Mouse (Mus musculus) hindbrain, embryonic 10.5 days (tissue): ENCODE results near the gene Exoc5. TPM values are rescaled to one million over a fixed set of nuclear protein-coding genes. Genes with fewer than 3 reads are reported as not detected.

ENCODE experiments used
- DNase-seq: peaks from one replicate; pipeline ENCODE4 v3.0.0-alpha.2; 2017; ENCODE audit warnings: low spot score
- H3K27ac ChIP-seq: fragments of 300-500 bp; sonication (generic); 2 replicates; pipeline ENCODE4 v1.5.1; 2016; ENCODE audit warnings: mild to moderate bottlenecking, moderate library complexity
- H3K27me3 ChIP-seq: fragments of 300-500 bp; sonication (generic); 2 replicates; pipeline ENCODE4 v1.6.1; 2016; ENCODE audit warnings: mild to moderate bottlenecking; ENCODE audit not compliant: poor library complexity, insufficient read depth, severe bottlenecking
- H3K36me3 ChIP-seq: fragments of 300-500 bp; sonication (generic); 2 replicates; pipeline ENCODE4 v1.6.1; 2016; ENCODE audit warnings: mild to moderate bottlenecking, moderate library complexity
- H3K4me1 ChIP-seq: fragments of 300-500 bp; sonication (generic); replicated peaks from 2 replicates; pipeline ENCODE4 v1.6.1; 2016; ENCODE audit warnings: mild to moderate bottlenecking
- H3K4me3 ChIP-seq: fragments of 300-500 bp; sonication (generic); 2 replicates; pipeline ENCODE4 v1.5.1; 2016; ENCODE audit warnings: mild to moderate bottlenecking, moderate library complexity
- H3K9me3 ChIP-seq: fragments of 300-500 bp; sonication (generic); 2 replicates; pipeline ENCODE4 v1.6.1; 2016; ENCODE audit warnings: mild to moderate bottlenecking, moderate library complexity
- WGBS: fragments of 180-500 bp; shearing (Covaris S2); methylation state at CpG from one replicate; pipeline ENCODE4 v1.1.7; 2016; 5-methylcytosine and 5-hydroxymethylcytosine counted together
- polyA plus RNA-seq: library from polyadenylated mRNA; unstranded; fragments of >200 nt; fragmentation: Nextera tagmentation; extraction: Ambion mirVana; gene quantifications from 2 replicates; pipeline ENCODE4 v1.2.1, GENCODE M21; 2016

Exoc5 gene
- polyA plus RNA-seq, 1 experiment from 2014 or later = 63.8 TPM

DNA sequence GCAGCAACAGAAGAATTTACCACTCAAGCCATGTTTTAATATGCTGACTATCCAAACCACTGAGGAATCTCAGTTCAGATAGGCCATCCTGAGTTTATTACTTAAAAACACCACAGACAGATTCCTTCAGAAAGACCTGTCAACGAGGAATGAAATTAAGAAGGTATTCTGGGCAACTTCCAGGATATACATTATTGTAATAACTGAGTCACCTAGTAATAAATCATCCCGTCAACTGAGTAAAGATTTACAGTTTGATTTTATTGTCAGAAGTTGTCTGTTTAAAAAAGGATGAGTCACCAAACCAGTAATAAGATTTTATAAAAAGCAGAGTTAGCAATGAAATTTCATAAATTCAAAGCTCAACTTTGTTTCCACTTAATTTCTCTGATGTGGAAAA, 2.6 kb downstream of the Exoc5 start:
- Histone ChIP-seq H3K4me3 (0 out of 2 replicates have a peak overlapping the region, but pooled peaks have one; percentile 96), H3K4me1 (peaks cover 26% of the 10 kb centered on the region)
- WGBS = 88% methylated on average over 2 of the region's 2 CpGs

DNA sequence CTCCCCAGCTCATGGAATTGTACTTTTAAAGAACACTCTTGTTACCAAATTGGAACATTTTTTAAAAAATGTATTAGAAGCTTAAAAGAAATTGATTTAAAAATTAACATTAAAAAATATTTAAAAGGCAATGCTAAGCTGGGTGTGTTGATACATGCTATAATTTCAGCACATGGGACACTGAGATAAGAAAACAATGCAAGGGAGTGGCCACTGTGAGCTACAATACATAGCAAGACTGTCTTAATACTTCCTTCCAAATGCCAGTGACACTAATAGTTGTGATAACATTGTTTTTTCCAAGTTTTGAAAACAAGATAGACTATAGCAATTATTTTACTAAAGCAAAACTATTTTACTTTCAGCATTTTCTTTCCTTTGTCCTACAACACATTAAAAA, 17.0 kb downstream of the Exoc5 start:
- Histone ChIP-seq H3K4me1 (no peaks in the 10 kb centered on the region), H3K9me3 (no peaks in the 10 kb centered on the region), H3K27me3 (no peaks in the 10 kb centered on the region), H3K4me3 (no peak overlapping the region), H3K36me3 (peaks cover 32% of the 10 kb centered on the region), H3K27ac (no peak overlapping the region)
- DNase-seq = no peak

More for the DNA sequence above, 2.6 kb downstream of the Exoc5 start:
- no peak overlapping the region for H3K27ac ChIP-seq
- no peak for DNase-seq
- no peaks in the 10 kb centered on the region for H3K9me3 ChIP-seq
- no peaks in the 10 kb centered on the region for H3K27me3 ChIP-seq
- H3K36me3 ChIP-seq = peaks cover 9% of the 10 kb centered on the region

DNA sequence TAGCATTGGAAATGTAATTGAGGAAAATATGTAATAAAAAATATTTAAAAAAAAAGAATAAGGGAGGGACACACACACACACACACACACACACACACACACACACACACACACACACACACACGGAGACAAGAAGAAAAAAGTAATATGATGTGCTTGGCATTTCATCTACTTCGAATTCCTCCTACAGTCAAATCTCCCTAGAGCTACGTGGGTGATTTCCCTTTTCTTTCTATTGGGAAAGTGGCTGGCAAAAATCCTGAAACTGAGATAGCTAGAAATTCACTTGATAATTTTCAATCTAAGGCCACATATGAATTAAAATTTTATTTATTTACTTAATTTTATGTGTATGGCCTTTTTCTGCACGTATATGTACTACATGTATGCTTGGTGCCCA, 20.8 kb downstream of the Exoc5 start:
- no peak for DNase-seq
- 84% methylated on average over 4 of the region's 4 CpGs for WGBS
- no peaks in the 10 kb centered on the region for H3K4me1 ChIP-seq
- no peaks in the 10 kb centered on the region for H3K9me3 ChIP-seq
- no peak overlapping the region for H3K27ac ChIP-seq
- H3K36me3 ChIP-seq = peaks cover 36% of the 10 kb centered on the region
- no peaks in the 10 kb centered on the region for H3K27me3 ChIP-seq
- H3K4me3 ChIP-seq = no peak overlapping the region

DNA sequence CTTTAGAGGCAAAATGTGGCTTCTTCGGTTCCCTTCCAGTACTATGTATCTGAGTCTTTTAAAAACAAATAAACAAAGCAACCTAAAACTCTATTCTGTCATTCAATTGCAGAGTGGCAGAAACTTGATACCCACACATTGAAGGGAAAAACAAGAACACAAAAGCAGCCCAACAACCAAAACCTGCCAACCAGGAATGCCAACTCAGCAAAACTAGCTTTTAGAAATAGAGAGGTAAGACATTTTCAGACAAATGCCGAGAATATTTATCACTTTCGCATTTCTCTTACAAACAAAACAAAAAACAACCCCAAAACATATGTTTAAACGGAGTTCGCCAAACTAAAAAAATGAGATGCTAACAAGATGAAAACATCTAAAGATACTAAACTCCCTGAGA, 37.5 kb downstream of the Exoc5 start:
- Histone ChIP-seq H3K4me1 (no peaks in the 10 kb centered on the region), H3K9me3 (no peaks in the 10 kb centered on the region), H3K27me3 (no peaks in the 10 kb centered on the region), H3K27ac (no peak overlapping the region), H3K36me3 (peaks cover 67% of the 10 kb centered on the region), H3K4me3 (no peak overlapping the region)
- 89% methylated on average over 5 of the region's 5 CpGs for WGBS
- no peak for DNase-seq

DNA sequence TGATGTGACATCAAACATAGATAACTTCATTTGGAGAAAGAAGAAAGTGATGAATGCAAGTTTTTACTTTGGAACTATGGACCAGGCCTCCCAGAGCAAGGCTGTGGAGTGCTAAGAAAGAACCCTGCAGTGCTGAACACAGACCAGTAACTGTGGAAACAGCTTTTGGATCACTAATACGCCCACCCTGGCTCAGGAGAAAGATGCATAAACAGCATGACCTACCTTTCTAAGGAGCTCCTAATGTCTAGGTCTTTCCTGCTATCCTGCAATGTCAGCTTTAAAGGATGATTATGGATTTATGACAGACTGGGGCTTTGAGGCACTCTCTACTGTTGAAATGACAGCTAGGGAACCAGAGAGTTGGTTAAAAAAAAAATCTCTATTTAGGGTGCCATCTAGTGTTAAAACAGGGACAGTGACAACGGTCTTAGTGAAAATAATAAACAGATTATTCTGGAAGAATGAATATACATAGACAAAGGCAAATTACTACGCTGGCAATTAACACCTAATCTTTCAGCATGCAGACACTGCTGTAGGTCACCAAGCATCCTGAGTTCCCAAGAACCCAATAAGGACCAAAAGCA, 38.6 kb downstream of the Exoc5 start:
- H3K4me1 ChIP-seq = no peaks in the 10 kb centered on the region
- 87% methylated on average over 3 of the region's 3 CpGs for WGBS
- DNase-seq = no peak
- no peak overlapping the region for H3K4me3 ChIP-seq
- peaks cover 60% of the 10 kb centered on the region for H3K36me3 ChIP-seq
- no peak overlapping the region for H3K27ac ChIP-seq
- no peaks in the 10 kb centered on the region for H3K9me3 ChIP-seq
- no peaks in the 10 kb centered on the region for H3K27me3 ChIP-seq

DNA sequence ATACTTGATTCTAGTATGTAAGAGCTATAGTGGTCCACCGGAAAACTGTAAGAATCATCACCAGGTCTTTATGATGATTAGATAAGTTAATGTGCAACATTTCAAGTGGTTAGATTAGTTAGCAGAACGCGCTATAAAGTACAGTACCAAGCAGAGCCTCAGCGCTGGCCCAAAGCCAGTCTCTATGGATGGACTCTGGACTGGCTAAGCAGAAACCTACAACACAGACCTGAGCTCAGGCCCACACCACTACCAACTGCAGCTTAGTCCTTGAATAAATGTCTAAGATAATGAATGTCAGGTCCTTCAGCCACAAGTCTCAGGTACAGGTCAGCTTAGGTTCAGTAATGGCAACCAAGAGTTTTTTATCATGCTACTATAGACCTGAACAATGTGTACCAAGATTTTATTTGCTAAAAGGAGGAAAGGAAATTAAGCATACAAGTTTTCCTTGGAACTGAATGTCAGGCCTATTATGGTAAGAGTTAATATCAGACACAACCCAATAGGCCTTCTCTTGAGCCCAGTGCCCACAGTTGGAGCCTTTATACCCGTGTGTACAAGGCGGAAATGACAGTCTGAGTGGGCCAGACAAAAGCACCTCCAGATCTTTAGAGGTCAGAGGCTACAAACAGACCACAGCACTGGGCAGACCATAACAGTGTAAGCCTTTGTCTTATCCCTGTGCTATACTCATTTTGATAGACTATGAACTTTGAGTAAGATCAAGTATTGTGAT, 39.2 kb downstream of the Exoc5 start:
- H3K36me3 ChIP-seq = peaks cover 60% of the 10 kb centered on the region
- 89% methylated on average over 6 of the region's 6 CpGs for WGBS
- no peak overlapping the region for H3K27ac ChIP-seq
- DNase-seq = no peak
- H3K27me3 ChIP-seq = no peaks in the 10 kb centered on the region
- no peaks in the 10 kb centered on the region for H3K9me3 ChIP-seq
- H3K4me1 ChIP-seq = no peaks in the 10 kb centered on the region
- H3K4me3 ChIP-seq = no peak overlapping the region

DNA sequence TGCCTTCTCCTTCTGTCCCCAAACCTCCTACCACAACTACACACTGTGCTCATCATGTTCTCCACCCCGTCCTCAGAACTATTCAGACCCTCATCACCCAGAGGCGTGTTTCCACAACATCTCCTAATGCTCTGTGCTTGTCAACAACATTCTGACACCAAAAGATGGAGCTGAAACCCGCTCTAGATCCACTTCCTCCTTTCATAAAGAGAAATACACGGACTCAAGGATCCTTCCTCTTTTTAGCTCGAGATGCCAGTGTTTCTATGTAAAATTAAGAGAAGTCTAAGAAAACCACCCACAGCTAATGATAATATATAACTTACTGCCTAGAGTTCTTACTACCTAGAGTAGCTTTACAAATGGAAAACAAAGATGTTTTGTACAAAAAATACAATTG, 46.7 kb downstream of the Exoc5 start:
- Histone ChIP-seq H3K9me3 (no peaks in the 10 kb centered on the region), H3K4me3 (no peak overlapping the region), H3K36me3 (peaks cover 73% of the 10 kb centered on the region), H3K27me3 (no peaks in the 10 kb centered on the region), H3K4me1 (no peaks in the 10 kb centered on the region), H3K27ac (no peak overlapping the region)
- WGBS = 94% methylated on average over 5 of the region's 5 CpGs
- no peak for DNase-seq

DNA sequence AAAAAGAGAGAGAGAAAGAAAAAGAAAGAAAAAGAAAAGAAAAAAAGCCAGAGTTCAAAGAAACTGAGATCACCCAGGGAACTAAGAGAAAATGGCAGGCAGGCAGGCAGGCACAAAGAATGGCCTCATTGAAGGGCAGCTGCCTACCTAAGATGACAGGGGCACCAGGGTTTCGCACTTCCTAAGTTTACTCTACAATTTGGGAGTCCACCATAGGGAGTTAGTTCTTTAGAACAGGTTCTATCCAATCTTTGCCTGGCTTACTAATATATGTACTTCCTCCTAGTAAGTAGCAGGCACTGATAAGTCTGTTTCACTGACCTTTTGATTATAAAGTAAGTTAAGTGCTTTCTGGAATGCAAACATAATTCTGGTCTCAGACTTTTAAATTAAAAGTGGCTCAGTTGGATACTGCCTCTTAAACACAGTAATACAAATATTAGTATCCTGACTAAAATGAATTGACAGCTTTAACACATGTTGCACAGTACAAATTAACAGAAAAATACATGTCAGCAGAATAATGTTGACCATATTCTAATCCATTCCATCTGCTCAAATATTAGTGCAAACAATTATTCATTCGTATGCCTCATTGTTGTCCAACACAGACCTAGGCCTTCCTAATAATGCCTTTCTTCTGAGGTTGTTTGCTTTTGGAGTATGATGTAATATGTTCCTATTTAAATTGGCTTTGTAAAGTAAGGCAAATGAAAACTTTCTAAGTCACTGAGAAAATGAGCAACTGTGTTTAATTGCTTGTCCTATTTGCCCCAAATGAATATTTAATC, 57.9 kb downstream of the Exoc5 start:
- H3K4me3 ChIP-seq = no peak overlapping the region
- H3K27me3 ChIP-seq = no peaks in the 10 kb centered on the region
- no peak for DNase-seq
- H3K4me1 ChIP-seq = no peaks in the 10 kb centered on the region
- 88% methylated on average over 2 of the region's 2 CpGs for WGBS
- H3K36me3 ChIP-seq = peaks cover 9% of the 10 kb centered on the region
- no peak overlapping the region for H3K27ac ChIP-seq
- no peaks in the 10 kb centered on the region for H3K9me3 ChIP-seq

DNA sequence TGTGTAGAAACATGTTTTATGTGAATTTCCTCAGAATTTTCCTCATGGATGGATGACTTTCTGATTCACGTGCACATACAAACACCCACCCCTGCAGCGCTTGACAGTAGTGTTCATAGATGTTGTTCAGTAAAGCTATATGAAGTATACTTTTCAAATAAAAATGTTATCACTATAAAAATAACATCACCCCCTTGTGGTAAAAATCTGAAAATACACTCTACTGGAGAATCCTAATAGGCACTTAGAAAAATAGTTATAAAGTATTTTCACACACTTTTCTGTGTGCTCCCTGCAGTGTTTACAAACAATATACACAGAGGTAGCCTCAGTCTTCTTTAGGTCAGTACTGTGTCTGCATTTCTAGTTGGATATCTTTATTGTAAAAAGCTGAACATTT, 58.5 kb downstream of the Exoc5 start:
- no peaks in the 10 kb centered on the region for H3K4me1 ChIP-seq
- WGBS = 94% methylated on average over 2 of the region's 2 CpGs

DNA sequence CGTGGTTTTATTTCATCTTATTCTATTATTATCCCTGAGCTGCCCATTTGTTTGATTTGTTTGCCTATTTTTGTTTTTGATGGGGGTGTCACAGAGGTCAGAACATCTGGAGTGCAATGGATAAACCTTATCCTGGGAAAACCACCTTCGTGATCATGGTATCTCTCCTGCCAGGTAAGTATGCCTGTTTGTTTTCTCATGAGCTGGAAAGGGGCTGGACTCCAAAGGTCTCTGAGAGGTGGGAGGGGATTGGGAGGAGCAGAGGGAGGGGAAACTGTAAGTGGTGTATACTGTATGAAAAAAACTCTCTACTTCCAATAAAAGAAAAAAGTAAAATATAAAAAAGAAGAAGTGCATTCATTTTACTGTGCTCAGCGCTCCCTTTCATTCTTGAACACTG, 64.8 kb downstream of the Exoc5 start:
- WGBS = 86% methylated on average over 3 of the region's 3 CpGs
- no peak for DNase-seq
- Histone ChIP-seq H3K4me3 (no peak overlapping the region), H3K27me3 (no peaks in the 10 kb centered on the region), H3K4me1 (no peaks in the 10 kb centered on the region), H3K36me3 (no peaks in the 10 kb centered on the region), H3K27ac (no peak overlapping the region), H3K9me3 (no peaks in the 10 kb centered on the region)

More for the DNA sequence above, 58.5 kb downstream of the Exoc5 start:
- 0 out of 2 replicates have a peak, but pooled peaks cover 6% of the 10 kb centered on the region for H3K36me3 ChIP-seq
- H3K9me3 ChIP-seq = no peaks in the 10 kb centered on the region
- DNase-seq = no peak
- H3K27ac ChIP-seq = no peak overlapping the region
- no peaks in the 10 kb centered on the region for H3K27me3 ChIP-seq
- H3K4me3 ChIP-seq = no peak overlapping the region

DNA sequence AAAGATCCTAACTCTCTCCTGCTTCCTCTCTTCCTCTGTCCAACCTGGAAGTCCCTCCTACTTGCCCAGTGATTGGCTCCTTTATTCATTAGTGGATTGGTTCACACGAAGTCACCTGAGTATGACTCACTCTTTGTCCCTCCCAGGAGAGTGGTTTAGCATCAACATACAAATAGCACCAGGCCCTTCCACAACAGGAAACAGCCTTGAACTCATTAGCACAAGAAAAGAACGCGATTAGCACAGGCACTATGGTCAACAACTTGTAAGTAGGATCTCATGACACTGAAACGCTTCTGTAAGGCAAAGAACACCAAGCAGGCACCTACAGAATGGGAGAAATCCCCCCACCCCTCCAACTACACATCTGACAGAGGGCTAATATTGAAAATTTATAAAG, 67.7 kb downstream of the Exoc5 start:
- no peak overlapping the region for H3K4me3 ChIP-seq
- no peaks in the 10 kb centered on the region for H3K4me1 ChIP-seq
- no peaks in the 10 kb centered on the region for H3K27me3 ChIP-seq
- DNase-seq = no peak
- no peaks in the 10 kb centered on the region for H3K9me3 ChIP-seq
- 50% methylated on average over 4 of the region's 4 CpGs for WGBS
- H3K27ac ChIP-seq = no peak overlapping the region
- no peaks in the 10 kb centered on the region for H3K36me3 ChIP-seq

DNA sequence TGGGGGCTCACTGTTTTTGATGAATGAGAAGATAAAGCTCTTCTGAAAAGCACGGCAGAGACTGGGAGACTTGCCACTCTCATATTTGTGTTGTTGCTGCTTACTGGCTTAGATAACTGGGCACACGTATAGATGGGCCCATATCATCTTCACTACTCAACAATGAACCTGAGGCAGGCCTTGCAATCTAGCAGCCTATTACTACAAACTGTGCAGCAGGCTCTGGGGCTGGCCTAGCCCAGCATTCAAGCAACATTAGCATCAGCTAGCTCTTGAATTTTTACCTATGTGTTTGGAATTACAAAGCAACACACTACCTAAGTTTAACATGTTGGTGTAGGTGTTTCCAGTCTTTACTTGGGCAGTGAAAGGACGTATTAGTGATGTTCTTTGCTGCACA, 72.6 kb downstream of the Exoc5 start:
- H3K36me3 ChIP-seq = no peaks in the 10 kb centered on the region
- no peak overlapping the region for H3K4me3 ChIP-seq
- 88% methylated on average over 3 of the region's 3 CpGs for WGBS
- no peak overlapping the region for H3K27ac ChIP-seq
- DNase-seq = no peak
- no peaks in the 10 kb centered on the region for H3K9me3 ChIP-seq
- no peaks in the 10 kb centered on the region for H3K27me3 ChIP-seq
- peaks cover 26% of the 10 kb centered on the region for H3K4me1 ChIP-seq

DNA sequence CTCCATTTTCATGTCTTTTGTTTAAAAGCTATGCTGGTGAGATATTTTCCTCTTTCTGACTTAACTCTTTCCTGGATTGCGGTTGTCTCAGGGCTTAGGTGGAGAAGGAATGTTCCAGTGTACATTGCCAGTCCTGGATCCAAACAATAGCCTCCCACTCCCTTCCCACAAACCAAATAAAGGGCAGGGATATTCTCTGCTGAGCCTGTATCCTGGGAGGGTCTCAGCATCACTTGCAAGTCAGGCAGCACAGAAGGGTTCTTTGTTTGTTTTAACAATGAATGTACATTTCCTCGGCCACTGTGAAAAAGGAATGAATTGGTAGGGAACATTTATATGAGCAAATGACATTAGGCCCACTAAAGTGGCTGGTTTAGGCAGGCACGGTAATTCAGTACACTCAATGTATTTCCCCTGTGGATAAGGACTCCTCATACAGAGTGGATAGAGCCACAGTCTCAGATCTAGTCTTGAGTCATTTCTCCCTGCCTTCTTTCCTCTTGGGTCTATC, 74.3 kb downstream of the Exoc5 start:
- H3K4me1 ChIP-seq = peaks cover 26% of the 10 kb centered on the region
- H3K9me3 ChIP-seq = no peaks in the 10 kb centered on the region
- H3K36me3 ChIP-seq = no peaks in the 10 kb centered on the region
- 31% methylated on average over 3 of the region's 3 CpGs for WGBS
- peak overlapping the region; percentile 1 for H3K27ac ChIP-seq
- H3K4me3 ChIP-seq = no peak overlapping the region
- DNase-seq = no peak
- no peaks in the 10 kb centered on the region for H3K27me3 ChIP-seq
